Mouse (Mus musculus) left cerebral cortex, postnatal 14 days (tissue): ENCODE measurements around the gene Bod1. TPM values are rescaled to one million over a fixed set of nuclear protein-coding genes. Genes with fewer than 3 reads are reported as not detected.

ENCODE experiments used
- DNase-seq, 2 experiments: peaks; one replicate each; pipeline ENCODE4 v3.0.0; 2021 to 2022; ENCODE audit warnings: low spot score in 2 of 2, mixed read lengths in 1 of 2
- intact Hi-C: fragments of 180-260 bp; cut with DNase I; formaldehyde crosslinking; loops from one replicate; pipeline ENCODE4 v1.15.1; 2025
- total RNA-seq, 2 experiments: library from RNA; stranded (reverse); gene quantifications; 2 replicates each; pipeline ENCODE4 v1.2.3; 2021

Bod1 gene
- total RNA-seq, 2 experiments from 2014 or later = 87.2 to 90.5 TPM

DNA sequence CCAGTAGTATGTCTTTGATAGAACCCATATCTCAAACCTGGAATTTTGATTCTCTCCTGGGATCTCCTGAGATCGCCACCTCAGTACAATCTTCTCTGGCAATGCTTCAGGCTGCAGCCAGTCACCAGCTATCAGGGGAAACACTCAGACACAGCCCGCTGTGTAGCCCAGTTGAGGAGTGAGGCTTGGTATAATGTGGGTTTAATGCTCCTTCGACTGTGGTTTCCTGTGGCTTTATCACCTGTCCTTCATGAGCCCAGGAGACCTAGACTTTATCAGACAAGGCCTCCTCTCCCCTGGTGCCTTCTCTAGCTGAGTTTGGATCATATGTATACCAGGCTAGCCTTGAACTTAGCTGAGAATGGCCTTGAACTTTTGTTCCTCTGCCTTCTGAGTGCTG lies 53.9 kb downstream of the Bod1 start:
- DNase-seq = no peak
- intact Hi-C loops = no loop called here

DNA sequence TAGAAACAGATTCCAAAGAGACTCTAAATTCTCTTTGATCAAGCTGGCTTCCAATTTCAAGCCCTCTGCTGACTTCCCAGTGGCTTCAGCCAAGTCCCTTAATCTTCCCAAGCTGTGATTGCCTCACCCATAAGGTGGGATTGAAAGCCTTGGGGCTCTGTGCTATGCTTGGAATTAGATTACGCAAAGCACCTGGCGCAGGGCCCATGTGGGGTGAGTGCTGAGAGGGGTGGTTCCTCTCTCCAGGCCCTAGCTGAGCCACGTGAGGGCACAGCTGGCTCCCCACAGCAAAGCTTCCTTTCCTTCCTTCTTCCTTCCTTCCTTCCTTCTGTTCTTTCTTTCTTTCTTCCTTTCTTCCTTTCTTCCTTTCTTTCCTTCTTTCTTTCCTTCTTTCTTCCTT lies 54.4 kb downstream of the Bod1 start:
- DNase-seq = no peak
- intact Hi-C loops = no loop called here

DNA sequence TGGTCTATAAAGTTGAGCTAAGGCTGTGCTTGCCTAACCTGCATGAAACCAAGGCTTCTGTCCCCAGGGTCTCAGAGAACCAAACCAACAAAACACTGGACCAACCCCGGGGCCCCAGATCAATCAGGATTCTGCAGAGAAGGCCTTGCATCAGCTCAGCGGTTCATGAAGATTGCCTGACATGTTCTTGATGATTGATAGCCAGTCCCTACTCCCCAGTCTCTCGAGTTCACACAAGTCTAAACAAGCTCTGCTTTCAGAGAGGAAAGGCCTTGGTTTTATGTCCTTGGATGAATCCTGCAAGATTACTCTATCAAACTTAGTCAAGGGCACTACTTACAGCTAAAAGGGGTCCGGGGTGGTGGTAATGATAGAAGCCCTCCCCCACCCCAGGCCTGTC lies 55.0 kb downstream of the Bod1 start:
- intact Hi-C loops = no loop called here
- no peak for DNase-seq

Other genes starting within 250 kb of the Bod1 start
- 100 to 1,000 TPM; 146 to 152 TPM for gene Cpeb4, start 200.3 kb upstream of the Bod1 start, total RNA-seq